Mouse (Mus musculus): ENCODE data around the gene Kctd18.
A peak's percentile ranks its signal among the peaks of the same experiment; 100 is the strongest.

DNA sequence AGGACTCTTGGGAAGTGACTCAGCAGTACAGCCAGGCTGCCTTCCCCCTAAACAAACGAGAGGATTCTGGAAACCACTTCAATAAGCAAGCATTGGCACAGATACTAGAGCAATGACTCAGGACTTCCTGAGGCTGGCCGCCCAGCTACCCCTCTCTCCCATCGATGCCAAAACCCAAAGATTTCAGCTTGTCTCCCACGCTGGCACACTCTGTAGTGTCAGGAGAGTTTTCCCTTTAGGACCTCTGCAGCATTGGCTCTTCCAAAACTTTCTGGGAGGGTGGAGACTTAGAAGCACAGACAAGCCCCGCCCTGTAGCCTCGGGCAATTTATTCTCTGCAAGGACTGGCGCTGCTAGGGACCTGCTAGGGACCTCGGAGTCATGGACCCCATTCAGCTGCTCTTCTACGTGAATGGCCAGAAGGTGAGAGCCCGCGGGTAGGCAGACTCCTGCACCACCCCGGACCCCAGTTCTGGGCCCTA, 10.9 kb upstream of the Kctd18 start, which contains the start of gene Aox1:
- TF ChIP-seq CTCF (IDR thresholded peaks at IDR 0.05; ENCODE audit: control insufficient read depth, insufficient read depth, insufficient read length) (no peak), MAX (IDR thresholded peaks at IDR 0.05) (peak; percentile 41), CEBPB (IDR thresholded peaks at IDR 0.05; ENCODE audit: low read depth) (no peak)
